Mouse (Mus musculus): ENCODE measurements around the gene Dnajc16. TPM values are rescaled to one million over a fixed set of nuclear protein-coding genes. Genes with fewer than 3 reads are reported as not detected.

Dnajc16 gene
- polyA plus RNA-seq (2012; rRNA removed): 3.6 and 3.7 TPM in 2 replicates

DNA sequence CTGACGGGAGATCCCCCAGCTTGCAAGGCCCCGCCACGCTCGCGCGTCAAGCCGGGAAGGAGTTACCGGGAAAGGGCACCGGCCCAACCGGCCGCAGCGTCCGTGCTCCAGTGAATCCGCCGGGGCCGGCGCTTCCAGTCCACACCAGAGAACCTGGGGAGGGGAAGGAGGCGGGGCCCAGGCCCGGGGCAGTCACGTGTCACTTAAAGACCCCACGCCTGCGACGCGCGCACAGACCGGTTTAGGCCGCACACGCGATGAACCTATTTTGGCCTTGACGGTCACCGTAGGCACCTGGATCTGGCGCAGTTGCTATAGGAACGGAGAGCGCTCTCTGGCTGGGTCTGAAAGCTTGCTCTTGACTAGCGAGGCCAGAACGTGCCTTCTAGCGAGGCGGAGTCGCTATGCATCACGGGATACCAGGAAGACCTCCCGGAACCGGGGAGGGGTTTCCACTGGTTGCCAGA lies at the start of gene Dnajc16:
Dnajc16 (minus strand) TSS at position 408 of the 467 bp plus-strand sequence.

DNA sequence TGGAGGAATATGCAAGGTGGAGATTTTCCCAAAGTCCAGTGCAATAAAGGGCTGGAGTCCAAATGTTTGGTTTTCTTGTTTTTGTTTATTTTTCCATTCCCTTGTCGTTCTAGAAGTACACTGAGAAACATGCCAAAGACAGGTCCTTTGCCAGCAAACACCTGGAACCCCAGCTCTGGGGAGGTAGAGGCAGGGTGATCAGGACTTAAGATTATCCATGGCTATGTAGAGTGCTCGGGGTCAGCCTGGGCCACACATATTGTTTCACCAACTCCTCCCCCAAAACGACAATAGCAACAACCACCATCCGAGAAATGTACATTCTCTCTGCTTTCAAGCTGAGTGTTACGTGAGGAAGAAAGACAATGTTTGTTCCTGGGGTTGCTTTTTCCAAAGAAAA lies 35.3 kb upstream of the Dnajc16 start, which contains the start of gene Cela2a:
Cela2a (minus strand) TSS at position 101 of the 400 bp plus-strand sequence.

DNA sequence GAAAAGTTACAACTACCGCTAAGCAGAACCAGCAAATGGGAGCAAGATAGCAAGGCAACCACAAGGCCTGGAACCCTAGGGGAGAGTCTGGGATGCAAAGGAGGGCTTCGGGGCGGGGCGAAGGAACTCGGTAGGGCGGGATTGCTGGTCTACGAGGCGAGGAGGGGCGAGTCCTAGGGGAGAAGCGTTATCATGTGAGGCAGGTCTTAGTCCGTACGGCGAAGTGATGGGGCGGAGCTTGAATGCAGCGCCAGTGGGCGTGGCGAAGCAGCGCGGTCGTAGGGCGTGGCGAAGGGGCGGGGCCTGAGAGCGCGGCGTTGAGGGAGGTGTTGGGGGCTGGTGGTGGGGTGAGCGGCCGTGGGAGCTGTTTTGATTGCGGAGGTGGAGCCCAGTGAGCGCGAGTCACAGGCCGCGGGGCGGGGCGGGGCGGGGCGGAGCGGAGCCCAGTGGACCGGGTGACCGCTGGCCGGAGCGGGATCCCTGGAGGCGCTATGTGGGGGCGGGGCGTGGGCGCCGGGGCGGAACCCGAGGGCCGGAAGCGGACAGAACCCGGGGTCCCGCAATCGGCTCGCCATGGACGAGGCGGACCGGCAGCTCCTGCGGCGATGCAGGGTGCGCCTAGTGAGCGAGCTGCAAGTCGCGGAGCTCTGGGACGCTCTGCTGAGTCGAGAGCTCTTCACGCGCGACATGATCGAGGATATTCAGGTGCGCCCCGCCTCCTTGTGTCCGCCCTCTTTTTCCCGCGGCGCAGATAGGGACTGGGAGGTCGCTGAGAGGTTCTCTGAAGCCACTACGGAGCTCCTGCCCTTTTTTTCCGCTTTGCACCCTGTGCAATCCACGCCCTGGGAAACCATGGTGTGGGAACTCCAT lies 2.8 kb upstream of the Dnajc16 start, which contains the start of gene Casp9:
Casp9 (plus strand) TSS at position 331 of the 870 bp plus-strand sequence.

DNA sequence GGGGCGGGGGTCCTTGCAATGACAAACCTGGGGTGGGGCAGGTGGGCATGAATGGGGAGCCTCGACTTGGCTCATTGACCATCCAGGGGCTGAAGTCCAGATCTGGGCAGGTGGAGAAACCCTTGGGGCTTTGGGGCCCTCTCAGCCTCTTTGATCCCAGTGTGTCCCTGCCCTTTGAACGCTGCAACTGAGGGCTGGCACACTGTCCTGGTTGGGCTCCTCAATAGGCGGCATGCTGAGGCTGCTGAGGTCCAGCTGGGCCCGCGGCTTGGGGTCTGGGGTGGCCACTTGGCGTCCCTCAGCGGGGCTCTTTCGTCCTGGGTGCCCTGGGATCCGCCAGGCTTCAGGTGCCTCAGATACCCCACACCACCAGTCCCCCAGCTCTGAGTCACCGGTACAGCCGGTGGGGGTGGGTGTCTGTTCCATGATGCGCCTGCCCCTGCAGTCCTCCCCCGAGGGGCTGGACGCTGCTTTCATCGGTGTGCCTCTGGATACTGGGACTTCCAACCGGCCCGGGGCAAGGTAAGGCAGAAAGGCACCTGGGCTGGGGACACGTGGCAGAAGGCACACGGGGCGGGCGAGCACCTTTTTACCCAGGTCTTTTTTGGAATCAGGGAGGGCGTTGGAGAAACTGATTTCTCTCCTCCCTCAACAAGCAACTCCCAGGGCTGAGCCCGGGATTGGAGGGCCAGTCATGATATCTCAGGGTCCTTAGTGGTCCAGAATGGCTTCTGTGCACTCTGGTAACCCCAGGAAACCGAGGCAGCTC lies 44.0 kb downstream of the Dnajc16 start, which contains the start of gene Agmat:
Agmat (plus strand) TSS at position 95 of the 769 bp plus-strand sequence.

DNA sequence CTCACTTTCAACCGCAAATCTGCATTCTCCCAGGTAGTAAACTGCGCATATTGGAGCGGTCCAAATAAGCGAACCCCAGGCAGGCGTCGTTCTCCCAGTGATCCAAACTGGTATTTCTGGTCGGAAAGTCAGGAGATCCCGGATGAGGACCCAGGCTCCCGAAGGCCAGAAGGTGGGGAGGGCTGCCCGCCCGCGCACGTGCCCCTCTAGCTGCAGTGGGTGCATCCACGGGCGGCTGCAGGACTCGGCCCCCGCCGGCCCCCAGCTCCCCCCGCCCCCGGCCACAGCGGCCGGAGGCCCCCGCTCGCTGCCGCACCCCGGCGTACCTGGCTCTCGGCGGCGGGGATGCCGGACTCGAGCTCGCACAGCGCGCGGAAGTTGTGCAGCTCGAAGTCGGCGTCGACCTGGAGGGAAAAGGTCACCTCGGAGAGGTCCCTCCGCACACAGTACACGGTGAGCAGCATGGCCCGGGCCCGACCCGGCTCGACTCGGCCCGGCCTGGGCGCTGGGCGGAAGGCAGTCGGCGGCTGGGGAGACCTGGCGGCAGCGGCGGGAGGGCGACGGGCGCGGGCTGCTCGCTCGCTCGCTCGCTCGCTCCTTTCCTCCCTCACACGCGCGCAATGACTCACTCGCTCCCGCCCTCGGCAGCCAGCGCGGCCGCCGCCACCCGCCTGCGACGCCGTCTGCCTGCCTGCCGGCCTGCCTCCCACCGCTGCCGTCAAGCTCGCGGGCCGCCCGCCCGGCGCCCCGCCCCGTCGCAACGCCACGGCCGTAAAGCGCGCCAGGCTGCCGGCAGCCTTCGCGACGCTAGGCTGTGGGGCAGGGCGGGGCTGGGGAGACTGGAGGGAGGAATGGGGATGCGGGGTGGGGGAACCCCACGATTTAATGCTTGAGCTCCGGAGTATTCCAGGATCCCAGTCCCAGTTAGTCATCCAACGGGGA lies 67.7 kb downstream of the Dnajc16 start, which contains the start of gene Ddi2:
Ddi2 (minus strand) TSS at position 689 of the 942 bp plus-strand sequence.

Other genes with a start within 250 kb of the Dnajc16 start
- 34.8 and 41.5 TPM in 2 replicates for gene Fblim1, start 184.8 kb downstream of the Dnajc16 start, polyA plus RNA-seq (2012; rRNA removed)
- gene Tmem82, start 172.3 kb downstream of the Dnajc16 start, polyA plus RNA-seq (2012; rRNA removed): 4.4 and 5.6 TPM in 2 replicates
- 5.9 and 10.0 TPM in 2 replicates for gene Slc25a34, start 167.1 kb downstream of the Dnajc16 start, polyA plus RNA-seq (2012; rRNA removed)
- 12.8 and 13.4 TPM in 2 replicates for gene Plekhm2, start 126.0 kb downstream of the Dnajc16 start, polyA plus RNA-seq (2012; rRNA removed)
- 2.6 and 6.8 TPM in 2 replicates for gene Rsc1a1, start 105.3 kb downstream of the Dnajc16 start, polyA plus RNA-seq (2012; rRNA removed)
- gene Ddi2, start 67.5 kb downstream of the Dnajc16 start, polyA plus RNA-seq (2012; rRNA removed): 6.1 and 7.2 TPM in 2 replicates
- not detected in 2 replicates for gene Agmat, start 44.3 kb downstream of the Dnajc16 start, polyA plus RNA-seq (2012; rRNA removed)
- gene Casp9, start 2.7 kb upstream of the Dnajc16 start, polyA plus RNA-seq (2012; rRNA removed): 3.8 and 4.5 TPM in 2 replicates
- 3.7 and 6.6 TPM in 2 replicates for gene Cela2a, start 35.2 kb upstream of the Dnajc16 start, polyA plus RNA-seq (2012; rRNA removed)
- 0.35 TPM in 1 of 2 replicates, not detected in the other for gene Ctrc, start 55.4 kb upstream of the Dnajc16 start, polyA plus RNA-seq (2012; rRNA removed)
- 140 and 177 TPM in 2 replicates for gene Efhd2, start 84.0 kb upstream of the Dnajc16 start, polyA plus RNA-seq (2012; rRNA removed)
- gene Fhad1, start 224.2 kb upstream of the Dnajc16 start, polyA plus RNA-seq (2012; rRNA removed): 0.45 and 0.88 TPM in 2 replicates

All from stomach, adult 2 months (tissue).